Mouse (Mus musculus): ENCODE results near the gene Mical3. TPM values are rescaled to one million over a fixed set of nuclear protein-coding genes. Genes with fewer than 3 reads are reported as not detected.

Mical3 gene
- total and polyA plus RNA-seq, 3 experiments, result 52.1 to 127 (median 114) TPM

- no peak overlapping the region for H3K27ac ChIP-seq
- H3K36me3 ChIP-seq (ENCODE audit: control insufficient read depth, insufficient read depth, low read length), result peaks cover 3% of the 10 kb centered on the region
- DNase-seq, result no peak
- intact Hi-C loops (cut with DNase I), result no loop called here
- peak; percentile 43 for TF ChIP-seq CTCF (IDR thresholded peaks at IDR 0.05)
- no peak for TF ChIP-seq POLR2A (IDR thresholded peaks at IDR 0.05; ENCODE audit: insufficient read depth, low read depth, low read length)
- H3K4me1 ChIP-seq (ENCODE audit: control insufficient read depth, insufficient read depth, low read length), result 0 out of 2 replicates have a peak, but pooled peaks cover under 1% of the 10 kb centered on the region
- no peaks in the 10 kb centered on the region for H3K27me3 ChIP-seq (ENCODE audit: control insufficient read depth, insufficient read depth, low read length)
- no peak overlapping the region for H3K9ac ChIP-seq (ENCODE audit: low read depth, low read length)
- H3K79me2 ChIP-seq (replicated peaks; ENCODE audit: control insufficient read depth, insufficient read depth, low read length), result no peaks in the 10 kb centered on the region
- H3K4me3 ChIP-seq, result no peak overlapping the region
- 83% methylated on average over 3 of the region's 3 CpGs for WGBS
These were observed 91.1 kb downstream of the Mical3 start for GRCm38 (mm10) chr6:121039719-121040118.

- intact Hi-C loops (cut with DNase I), result no loop called here
- H3K36me3 ChIP-seq (ENCODE audit: control insufficient read depth, insufficient read depth, low read length), result peaks cover 3% of the 10 kb centered on the region
- no peaks in the 10 kb centered on the region for H3K27me3 ChIP-seq (ENCODE audit: control insufficient read depth, insufficient read depth, low read length)
- 0 out of 2 replicates have a peak overlapping the region, but pooled peaks have one; percentile 2 for H3K27ac ChIP-seq
- WGBS, result 54% methylated on average over 9 of the region's 9 CpGs
- no peak overlapping the region for H3K4me3 ChIP-seq
- no peak overlapping the region for H3K9ac ChIP-seq (ENCODE audit: low read depth, low read length)
- no peaks in the 10 kb centered on the region for H3K79me2 ChIP-seq (replicated peaks; ENCODE audit: control insufficient read depth, insufficient read depth, low read length)
- TF ChIP-seq POLR2A (IDR thresholded peaks at IDR 0.05; ENCODE audit: insufficient read depth, low read depth, low read length) (no peak), EP300 (IDR thresholded peaks at IDR 0.05; ENCODE audit: insufficient read depth, low read depth, low read length) (0 out of 2 replicates have a peak, but pooled peaks have one; percentile 16)
- H3K4me1 ChIP-seq (ENCODE audit: control insufficient read depth, insufficient read depth, low read length), result no peaks in the 10 kb centered on the region
- DNase-seq, result peak in 1 of 2 experiments; percentile 18
These were observed 91.5 kb downstream of the Mical3 start for GRCm38 (mm10) chr6:121039286-121039685.

DNA sequence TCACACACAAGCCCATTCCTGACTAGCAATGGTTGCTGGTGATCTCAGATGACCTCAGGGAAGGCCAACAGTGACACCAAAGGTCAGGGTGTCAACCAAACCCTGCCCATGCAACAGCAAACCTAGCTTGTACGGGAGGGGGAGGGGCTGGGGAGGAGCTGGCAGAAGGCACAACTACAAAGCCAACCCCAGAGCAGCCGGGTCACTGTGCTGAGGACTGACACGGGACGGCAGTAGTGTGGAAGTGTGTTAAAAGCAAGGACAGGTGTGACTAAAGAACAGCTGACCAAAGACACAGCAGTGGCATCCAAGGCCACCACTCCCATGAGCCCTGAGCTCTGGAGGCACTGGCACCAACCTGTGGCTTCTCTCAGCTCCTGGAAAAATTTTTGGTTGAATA, 93.7 kb downstream of the Mical3 start:
- Histone ChIP-seq H3K27ac (no peak overlapping the region), H3K36me3 (ENCODE audit: control insufficient read depth, insufficient read depth, low read length) (peaks cover 3% of the 10 kb centered on the region), H3K4me1 (ENCODE audit: control insufficient read depth, insufficient read depth, low read length) (no peaks in the 10 kb centered on the region), H3K4me3 (no peak overlapping the region), H3K27me3 (ENCODE audit: control insufficient read depth, insufficient read depth, low read length) (no peaks in the 10 kb centered on the region), H3K9ac (ENCODE audit: low read depth, low read length) (no peak overlapping the region), H3K79me2 (replicated peaks; ENCODE audit: control insufficient read depth, insufficient read depth, low read length) (no peaks in the 10 kb centered on the region)
- DNase-seq, result no peak
- WGBS, result 50% methylated on average over 4 of the region's 4 CpGs
- intact Hi-C loops (cut with DNase I), result no loop called here
- TF ChIP-seq CTCF (IDR thresholded peaks at IDR 0.05) (no peak), EP300 (IDR thresholded peaks at IDR 0.05; ENCODE audit: insufficient read depth, low read depth, low read length) (no peak), POLR2A (IDR thresholded peaks at IDR 0.05; ENCODE audit: insufficient read depth, low read depth, low read length) (no peak)

DNA sequence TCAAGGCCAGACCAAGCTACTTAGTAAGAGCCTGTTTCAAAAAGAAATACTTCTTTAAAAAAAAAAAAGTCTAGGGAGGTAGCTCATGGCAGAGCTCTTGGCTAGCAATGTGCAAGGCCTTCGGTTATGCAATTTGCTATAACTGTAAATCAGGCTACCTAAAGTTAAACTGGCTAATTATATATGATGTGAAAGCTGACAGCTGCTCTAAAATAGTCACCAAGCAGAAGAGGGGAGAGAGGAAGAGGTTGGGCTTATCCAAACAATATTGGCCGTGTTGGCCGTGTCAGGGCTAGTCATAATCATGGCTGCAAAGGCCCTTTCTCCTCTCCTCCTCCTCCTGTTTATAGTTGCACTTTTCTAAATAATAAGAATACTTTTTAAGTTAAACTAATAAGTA, 94.9 kb downstream of the Mical3 start:
- no peaks in the 10 kb centered on the region for H3K27me3 ChIP-seq (ENCODE audit: control insufficient read depth, insufficient read depth, low read length)
- DNase-seq, result no peak
- H3K27ac ChIP-seq, result no peak overlapping the region
- H3K9ac ChIP-seq (ENCODE audit: low read depth, low read length), result no peak overlapping the region
- no peak for TF ChIP-seq POLR2A (IDR thresholded peaks at IDR 0.05; ENCODE audit: insufficient read depth, low read depth, low read length)
- no peak for TF ChIP-seq EP300 (IDR thresholded peaks at IDR 0.05; ENCODE audit: insufficient read depth, low read depth, low read length)
- no peak for TF ChIP-seq CTCF (IDR thresholded peaks at IDR 0.05)
- WGBS, result 48% methylated on average over 3 of the region's 3 CpGs
- H3K79me2 ChIP-seq (replicated peaks; ENCODE audit: control insufficient read depth, insufficient read depth, low read length), result no peaks in the 10 kb centered on the region
- H3K36me3 ChIP-seq (ENCODE audit: control insufficient read depth, insufficient read depth, low read length), result peaks cover 3% of the 10 kb centered on the region
- H3K4me1 ChIP-seq (ENCODE audit: control insufficient read depth, insufficient read depth, low read length), result no peaks in the 10 kb centered on the region
- intact Hi-C loops (cut with DNase I), result no loop called here
- no peak overlapping the region for H3K4me3 ChIP-seq

GRCm38 (mm10) chr6:121035268-121035667, 95.5 kb downstream of the Mical3 start:
- 57% methylated on average over 12 of the region's 12 CpGs for WGBS
- Histone ChIP-seq H3K79me2 (replicated peaks; ENCODE audit: control insufficient read depth, insufficient read depth, low read length) (no peaks in the 10 kb centered on the region), H3K27me3 (ENCODE audit: control insufficient read depth, insufficient read depth, low read length) (no peaks in the 10 kb centered on the region), H3K9ac (ENCODE audit: low read depth, low read length) (no peak overlapping the region), H3K4me1 (ENCODE audit: control insufficient read depth, insufficient read depth, low read length) (no peaks in the 10 kb centered on the region), H3K27ac (no peak overlapping the region), H3K36me3 (ENCODE audit: control insufficient read depth, insufficient read depth, low read length) (peaks cover 3% of the 10 kb centered on the region), H3K4me3 (no peak overlapping the region)
- intact Hi-C loops (cut with DNase I), result no loop called here
- no peak for DNase-seq
- TF ChIP-seq POLR2A (IDR thresholded peaks at IDR 0.05; ENCODE audit: insufficient read depth, low read depth, low read length) (no peak), CTCF (IDR thresholded peaks at IDR 0.05) (no peak)

DNA sequence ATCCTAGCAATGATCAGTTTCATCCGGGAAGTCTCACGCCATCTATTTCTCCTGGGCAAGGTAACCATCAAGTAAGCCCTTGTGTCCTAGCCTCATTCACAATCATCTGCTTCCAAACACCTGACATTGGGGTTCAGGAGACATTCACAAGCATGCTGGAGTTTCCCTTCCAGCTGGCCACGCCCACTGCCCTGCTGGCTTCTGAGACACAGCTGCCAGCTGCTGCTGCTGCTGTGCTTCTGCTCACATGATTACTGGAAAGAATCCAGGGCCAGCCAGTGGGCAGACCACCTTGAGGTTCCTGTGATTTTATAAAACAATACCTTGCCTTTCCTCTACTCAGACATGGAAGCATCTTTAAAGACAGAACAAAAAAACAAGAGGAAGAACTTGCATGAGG, 97.5 kb downstream of the Mical3 start:
- Histone ChIP-seq H3K4me1 (ENCODE audit: control insufficient read depth, insufficient read depth, low read length) (no peaks in the 10 kb centered on the region), H3K79me2 (replicated peaks; ENCODE audit: control insufficient read depth, insufficient read depth, low read length) (no peaks in the 10 kb centered on the region), H3K9ac (ENCODE audit: low read depth, low read length) (no peak overlapping the region), H3K27ac (no peak overlapping the region), H3K36me3 (ENCODE audit: control insufficient read depth, insufficient read depth, low read length) (no peaks in the 10 kb centered on the region), H3K27me3 (ENCODE audit: control insufficient read depth, insufficient read depth, low read length) (no peaks in the 10 kb centered on the region), H3K4me3 (no peak overlapping the region)
- 94% methylated on average over 3 of the region's 3 CpGs for whole genome bisulfite sequencing
- intact Hi-C loops (cut with DNase I), result no loop called here
- no peak for TF ChIP-seq EP300 (IDR thresholded peaks at IDR 0.05; ENCODE audit: insufficient read depth, low read depth, low read length)
- no peak for TF ChIP-seq POLR2A (IDR thresholded peaks at IDR 0.05; ENCODE audit: insufficient read depth, low read depth, low read length)
- TF ChIP-seq CTCF (IDR thresholded peaks at IDR 0.05), result no peak
- no peak for DNase-seq
